Mouse (Mus musculus): ENCODE results near the gene Fras1.

- TF ChIP-seq CTCF (IDR thresholded peaks at IDR 0.05; ENCODE audit: control insufficient read depth, insufficient read depth, insufficient replicate concordance, low read depth, low read length) (no peak), POLR2A (IDR thresholded peaks at IDR 0.05; ENCODE audit: control insufficient read depth, low read depth, low read length) (no peak)
Measured at GRCm38 (mm10) chr5:96386138-96386933, 12.6 kb downstream of the Fras1 start.

All from testis, adult 2 months (tissue).